Mouse (Mus musculus) megakaryocyte, embryonic 14.5 days (primary cell): ENCODE measurements around the gene Adra2c.

Experiments used
- FLI1 ChIP-seq: IDR thresholded peaks from 2 replicates; pipeline ENCODE4 v1.6.1; 2012; ENCODE audit warnings: low read length, inconsistent platforms, mixed read lengths
- GATA1 ChIP-seq: IDR thresholded peaks from 3 replicates; pipeline ENCODE4 v1.6.1; 2012; ENCODE audit warnings: mixed read lengths, low read length, inconsistent platforms, borderline replicate concordance

GRCm38 (mm10) chr5:35254964-35255716 lies 23.0 kb upstream of the Adra2c start:
- TF ChIP-seq GATA1 (no peak), FLI1 (no peak)
